Mouse (Mus musculus): ENCODE measurements around the gene Ulk2. TPM values are rescaled to one million over a fixed set of nuclear protein-coding genes. Genes with fewer than 3 reads are reported as not detected.
A peak's percentile ranks its signal among the peaks of the same experiment; 100 is the strongest.
"Not testable (repeated sequence)": the region's sequence is repeated elsewhere in the genome, so short reads cannot be mapped to it uniquely, and the experiment has no call there.

The Ulk2 gene
- polyA plus RNA-seq (2016; fragmentation: Nextera tagmentation; extraction: Ambion mirVana) = 12.1 and 17.3 TPM in 2 replicates

- peaks cover 20% of the 10 kb centered on the region for H3K4me1 ChIP-seq
- H3K36me3 ChIP-seq = peaks cover 4% of the 10 kb centered on the region; the same call in 1 of the 2 replicates
- no peaks in the 10 kb centered on the region for H3K9me3 ChIP-seq (replicated peaks)
- peak within 1 kb of the TSS; percentile 97 for H3K27ac ChIP-seq (replicated peaks)
- no peaks in the 10 kb centered on the region for H3K27me3 ChIP-seq (ENCODE audit: low read depth, poor library complexity, severe bottlenecking)
- peak within 1 kb of the TSS; percentile 95 for H3K4me3 ChIP-seq
- DNase-seq (ENCODE audit: low spot score) = peak; percentile 89
- WGBS = under 1% methylated on average over 58 of the region's 58 CpGs
Observed at GRCm38 (mm10) chr11:61854988-61855411, at the start of gene Ulk2. Gene Ulk2, minus strand, starts transcription at chr11:61855073.

- 87% methylated on average over 5 of the region's 5 CpGs for WGBS
- Histone ChIP-seq H3K27me3 (ENCODE audit: low read depth, poor library complexity, severe bottlenecking) (no peaks in the 10 kb centered on the region), H3K4me1 (no peaks in the 10 kb centered on the region), H3K4me3 (no peak overlapping the region), H3K9me3 (replicated peaks) (no peaks in the 10 kb centered on the region), H3K36me3 (peaks cover 91% of the 10 kb centered on the region), H3K27ac (replicated peaks) (no peak overlapping the region)
- no peak for DNase-seq (ENCODE audit: low spot score)
Observed at GRCm38 (mm10) chr11:61882183-61882582, 27.3 kb upstream of the Ulk2 start.

DNA sequence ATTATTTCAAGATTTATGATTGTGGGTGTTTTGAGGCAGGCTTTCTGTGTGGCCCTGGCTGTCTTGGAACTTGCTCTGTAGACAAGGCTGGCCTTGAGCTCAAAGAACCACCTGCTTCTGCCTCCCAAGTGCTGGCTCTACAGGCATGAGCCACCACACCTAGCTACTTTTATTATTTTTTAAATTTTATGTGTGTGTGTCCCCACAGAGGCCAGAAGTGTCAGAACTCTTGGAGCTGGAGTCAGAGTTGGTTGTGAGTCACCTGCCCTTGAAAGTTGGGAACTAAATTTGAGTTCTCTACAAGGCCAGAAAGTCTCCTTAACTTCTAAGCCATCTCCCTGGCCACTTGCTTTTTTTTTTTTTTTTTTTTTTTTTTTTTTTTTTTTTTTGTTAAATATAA is 25.0 kb upstream of the Ulk2 start:
- no peaks in the 10 kb centered on the region for H3K4me1 ChIP-seq
- no peak overlapping the region for H3K27ac ChIP-seq (replicated peaks)
- DNase-seq (ENCODE audit: low spot score) = no peak
- no peaks in the 10 kb centered on the region for H3K9me3 ChIP-seq (replicated peaks)
- no peak overlapping the region for H3K4me3 ChIP-seq
- no peaks in the 10 kb centered on the region for H3K27me3 ChIP-seq (ENCODE audit: low read depth, poor library complexity, severe bottlenecking)
- H3K36me3 ChIP-seq = peaks cover 91% of the 10 kb centered on the region

DNA sequence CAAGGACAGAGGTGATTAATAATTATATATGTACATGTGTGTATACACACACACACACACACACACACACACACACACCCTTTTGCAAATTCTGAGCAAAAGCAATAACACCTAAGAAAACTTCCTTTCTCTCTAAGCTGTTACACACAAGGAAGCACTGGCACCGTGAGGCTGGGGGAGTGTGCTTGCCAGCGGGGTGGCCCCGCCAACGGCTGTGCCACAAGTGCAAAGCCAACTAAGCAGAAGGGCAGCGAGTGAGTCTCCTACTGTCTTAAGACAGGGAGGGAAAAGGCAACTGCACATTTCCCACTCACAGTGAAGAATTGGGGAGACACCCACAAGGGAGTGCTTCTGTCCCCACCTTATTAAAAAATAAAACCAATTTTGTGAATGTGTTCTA is 17.0 kb upstream of the Ulk2 start:
- no peak for DNase-seq (ENCODE audit: low spot score)
- Histone ChIP-seq H3K36me3 (peaks cover 90% of the 10 kb centered on the region), H3K4me1 (no peaks in the 10 kb centered on the region), H3K9me3 (replicated peaks) (no peaks in the 10 kb centered on the region), H3K4me3 (no peak overlapping the region), H3K27ac (replicated peaks) (no peak overlapping the region), H3K27me3 (ENCODE audit: low read depth, poor library complexity, severe bottlenecking) (no peaks in the 10 kb centered on the region)
- 93% methylated on average over 5 of the region's 5 CpGs for WGBS

DNA sequence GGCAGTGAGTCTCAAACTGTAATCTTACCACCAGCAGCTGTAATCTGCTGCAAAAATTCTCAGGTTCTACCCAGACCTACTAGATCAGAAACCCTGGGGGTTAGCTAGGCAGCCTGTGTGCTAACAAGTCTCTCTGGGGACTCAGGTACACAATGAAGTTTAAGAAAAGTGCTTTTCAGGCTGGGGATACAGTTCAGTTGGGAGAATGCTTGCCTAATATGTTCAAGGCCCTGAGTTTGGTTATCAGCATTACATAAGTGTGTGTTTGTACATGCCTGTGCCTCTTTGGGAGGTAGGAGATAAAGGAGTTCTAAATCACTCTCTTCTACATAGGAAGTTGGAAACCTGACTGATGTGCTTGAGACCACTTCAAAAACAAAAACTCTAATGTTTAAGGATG is 12.0 kb upstream of the Ulk2 start:
- DNase-seq (ENCODE audit: low spot score) = no peak
- Histone ChIP-seq H3K27ac (replicated peaks) (no peak overlapping the region), H3K4me3 (no peak overlapping the region), H3K9me3 (replicated peaks) (no peaks in the 10 kb centered on the region), H3K4me1 (no peaks in the 10 kb centered on the region), H3K27me3 (ENCODE audit: low read depth, poor library complexity, severe bottlenecking) (no peaks in the 10 kb centered on the region), H3K36me3 (peaks cover 43% of the 10 kb centered on the region)

DNA sequence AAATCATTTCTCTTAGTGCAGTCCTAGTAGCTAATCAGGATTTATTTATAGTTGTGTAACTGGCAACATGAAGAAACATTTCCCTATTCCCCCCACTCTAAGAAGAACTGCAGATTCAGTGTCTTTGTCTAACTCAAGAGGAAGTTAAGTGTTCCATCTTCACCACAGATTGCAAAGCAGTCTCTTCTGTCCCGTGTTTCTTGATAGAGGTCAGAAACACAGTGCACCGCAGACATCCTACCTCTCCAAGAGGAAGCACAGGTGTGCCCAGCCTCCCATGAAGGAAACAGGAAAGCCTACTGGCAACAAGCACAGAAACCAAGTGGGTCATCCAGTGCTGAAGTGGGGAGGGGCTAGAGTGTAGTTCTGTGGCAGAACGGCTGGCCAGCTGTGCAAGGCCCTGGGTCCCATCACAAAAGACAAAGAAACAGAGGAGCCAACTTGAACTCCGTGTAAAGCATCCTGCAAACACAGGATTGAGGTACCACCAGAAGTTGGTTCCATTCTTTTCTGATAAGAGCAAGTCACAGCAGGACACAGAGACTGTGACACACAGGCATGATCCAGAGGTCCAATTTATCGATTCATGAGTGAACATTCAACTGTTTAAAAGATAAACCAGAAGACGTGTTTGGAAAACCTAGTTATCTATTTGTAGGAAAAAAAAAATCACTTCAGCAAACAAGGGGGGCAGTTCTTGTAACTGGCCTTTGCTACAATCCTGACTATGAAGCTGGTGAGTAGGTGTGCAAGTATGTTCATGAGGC is 7.1 kb upstream of the Ulk2 start:
- Histone ChIP-seq H3K27ac (replicated peaks) (no peak overlapping the region), H3K4me3 (no peak overlapping the region), H3K9me3 (replicated peaks) (no peaks in the 10 kb centered on the region), H3K4me1 (no peaks in the 10 kb centered on the region), H3K27me3 (ENCODE audit: low read depth, poor library complexity, severe bottlenecking) (no peaks in the 10 kb centered on the region), H3K36me3 (peaks cover 2% of the 10 kb centered on the region)
- 85% methylated on average over 6 of the region's 6 CpGs for WGBS
- DNase-seq (ENCODE audit: low spot score) = no peak

DNA sequence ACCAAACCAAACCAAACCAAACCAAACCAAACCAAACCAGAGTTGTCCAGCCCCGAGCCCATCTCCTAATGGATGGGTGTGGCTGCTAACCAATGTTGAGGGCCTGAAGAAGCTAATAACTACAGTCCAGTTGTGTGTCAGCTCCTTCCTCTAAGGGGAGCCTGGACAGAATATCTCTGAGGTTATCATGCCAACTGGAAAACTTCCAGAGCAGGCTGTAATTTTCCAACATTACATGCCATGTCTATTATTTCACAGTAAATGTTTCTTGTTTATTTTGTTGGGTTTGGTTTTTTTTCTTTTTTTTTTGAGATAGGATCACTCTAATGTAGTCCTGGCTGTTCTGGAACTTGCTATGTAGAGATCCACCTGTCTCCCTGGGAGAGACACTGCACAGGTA is 4.4 kb upstream of the Ulk2 start:
- no peak overlapping the region for H3K4me3 ChIP-seq
- H3K27me3 ChIP-seq (ENCODE audit: low read depth, poor library complexity, severe bottlenecking) = no peaks in the 10 kb centered on the region
- no peak for DNase-seq (ENCODE audit: low spot score)
- 76% methylated on average over 1 of the region's 1 CpGs for WGBS
- H3K36me3 ChIP-seq = no peaks in the 10 kb centered on the region
- H3K27ac ChIP-seq (replicated peaks) = no peak overlapping the region
- peaks cover 6% of the 10 kb centered on the region; the same call in 1 of the 2 replicates for H3K4me1 ChIP-seq
- no peaks in the 10 kb centered on the region for H3K9me3 ChIP-seq (replicated peaks)

GRCm38 (mm10) chr11:61855539-61855938 is 666 bp upstream of the Ulk2 start:
- 52% methylated on average over 6 of the region's 6 CpGs for WGBS
- H3K27ac ChIP-seq (replicated peaks) = peak overlapping the region; percentile 97
- peak; percentile 12 for DNase-seq (ENCODE audit: low spot score)

GRCm38 (mm10) chr11:61854211-61854987 is 474 bp downstream of the Ulk2 start:
- Histone ChIP-seq H3K27ac (replicated peaks) (peak overlapping the region; percentile 97), H3K36me3 (peaks cover 4% of the 10 kb centered on the region; the same call in 1 of the 2 replicates), H3K4me1 (peaks cover 20% of the 10 kb centered on the region), H3K4me3 (peak overlapping the region; percentile 95), H3K9me3 (replicated peaks) (no peaks in the 10 kb centered on the region), H3K27me3 (ENCODE audit: low read depth, poor library complexity, severe bottlenecking) (no peaks in the 10 kb centered on the region)
- DNase-seq (ENCODE audit: low spot score) = peak; percentile 85
- under 1% methylated on average over 87 of the region's 87 CpGs for WGBS

More at GRCm38 (mm10) chr11:61855539-61855938, 666 bp upstream of the Ulk2 start:
- H3K4me3 ChIP-seq = peak overlapping the region; percentile 95
- H3K27me3 ChIP-seq (ENCODE audit: low read depth, poor library complexity, severe bottlenecking) = no peaks in the 10 kb centered on the region
- peaks cover 20% of the 10 kb centered on the region for H3K4me1 ChIP-seq
- H3K9me3 ChIP-seq (replicated peaks) = no peaks in the 10 kb centered on the region
- H3K36me3 ChIP-seq = peaks cover 2% of the 10 kb centered on the region; the same call in 1 of the 2 replicates

- H3K4me1 ChIP-seq = peaks cover 20% of the 10 kb centered on the region
- H3K27ac ChIP-seq (replicated peaks) = peak overlapping the region; percentile 97
- peak overlapping the region; percentile 95 for H3K4me3 ChIP-seq
- no peaks in the 10 kb centered on the region for H3K27me3 ChIP-seq (ENCODE audit: low read depth, poor library complexity, severe bottlenecking)
- no peaks in the 10 kb centered on the region for H3K9me3 ChIP-seq (replicated peaks)
- 17% methylated on average over 5 of the region's 5 CpGs for WGBS
- DNase-seq (ENCODE audit: low spot score) = no peak
- peaks cover 4% of the 10 kb centered on the region; the same call in 1 of the 2 replicates for H3K36me3 ChIP-seq
Observed at GRCm38 (mm10) chr11:61853659-61854058, 1.2 kb downstream of the Ulk2 start.

- Histone ChIP-seq H3K4me1 (peaks cover 20% of the 10 kb centered on the region), H3K36me3 (peaks cover 4% of the 10 kb centered on the region; the same call in 1 of the 2 replicates), H3K9me3 (replicated peaks) (no peaks in the 10 kb centered on the region), H3K27ac (replicated peaks) (no peak overlapping the region), H3K4me3 (no peak overlapping the region), H3K27me3 (ENCODE audit: low read depth, poor library complexity, severe bottlenecking) (no peaks in the 10 kb centered on the region)
- DNase-seq (ENCODE audit: low spot score) = no peak
Observed at GRCm38 (mm10) chr11:61852916-61853315, 2.0 kb downstream of the Ulk2 start.

- H3K36me3 ChIP-seq = peaks cover 4% of the 10 kb centered on the region; the same call in 1 of the 2 replicates
- no peak overlapping the region for H3K4me3 ChIP-seq
- no peaks in the 10 kb centered on the region for H3K27me3 ChIP-seq (ENCODE audit: low read depth, poor library complexity, severe bottlenecking)
- no peaks in the 10 kb centered on the region for H3K9me3 ChIP-seq (replicated peaks)
- 84% methylated on average over 3 of the region's 3 CpGs for WGBS
- DNase-seq (ENCODE audit: low spot score) = no peak
- peaks cover 20% of the 10 kb centered on the region for H3K4me1 ChIP-seq
- H3K27ac ChIP-seq (replicated peaks) = no peak overlapping the region
Observed at GRCm38 (mm10) chr11:61851195-61851594, 3.7 kb downstream of the Ulk2 start.

- peaks cover 63% of the 10 kb centered on the region for H3K36me3 ChIP-seq
- not testable (repeated sequence) for DNase-seq (ENCODE audit: low spot score); H3K9me3 ChIP-seq (replicated peaks); H3K4me1 ChIP-seq; H3K4me3 ChIP-seq; H3K27me3 ChIP-seq (ENCODE audit: low read depth, poor library complexity, severe bottlenecking); H3K27ac ChIP-seq (replicated peaks)
- 64% methylated on average over 3 of the region's 3 CpGs for WGBS
Observed at GRCm38 (mm10) chr11:61840663-61841062, 14.2 kb downstream of the Ulk2 start.

Measured in midbrain, embryonic 10.5 days (tissue).